Mouse (Mus musculus) MEL-GATA-1-ER (cell line): Measurements from ENCODE around the gene Asic2.

Experiments used
- DNase-seq: peaks from one replicate; pipeline ENCODE4 v3.0.0-alpha.2; 2012; ENCODE audit warnings: low read depth; ENCODE audit errors: extremely low read depth

Gene Asic2

GRCm38 (mm10) chr11:81750016-81750415, 218.2 kb downstream of the Asic2 start:
- no peak for DNase-seq

DNA sequence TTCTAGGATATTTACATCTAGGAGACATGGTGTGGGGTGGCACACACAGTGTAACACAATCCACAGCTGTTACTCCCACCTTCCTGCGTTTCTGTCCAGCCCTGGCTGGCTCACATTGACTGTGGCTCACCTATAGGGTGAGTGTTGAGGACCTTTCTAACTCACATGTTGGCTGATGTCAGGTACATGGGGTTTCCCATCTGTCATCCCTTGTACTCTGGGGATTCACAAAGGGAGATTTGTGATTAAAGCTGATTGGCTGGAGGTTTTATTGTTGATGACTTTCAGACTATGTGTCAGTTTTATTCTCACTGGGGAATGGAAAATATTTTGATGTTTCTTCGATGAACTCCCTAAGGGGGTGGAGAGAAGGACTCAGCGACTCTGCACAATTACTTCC, 229.3 kb downstream of the Asic2 start:
- DNase-seq, result no peak

DNA sequence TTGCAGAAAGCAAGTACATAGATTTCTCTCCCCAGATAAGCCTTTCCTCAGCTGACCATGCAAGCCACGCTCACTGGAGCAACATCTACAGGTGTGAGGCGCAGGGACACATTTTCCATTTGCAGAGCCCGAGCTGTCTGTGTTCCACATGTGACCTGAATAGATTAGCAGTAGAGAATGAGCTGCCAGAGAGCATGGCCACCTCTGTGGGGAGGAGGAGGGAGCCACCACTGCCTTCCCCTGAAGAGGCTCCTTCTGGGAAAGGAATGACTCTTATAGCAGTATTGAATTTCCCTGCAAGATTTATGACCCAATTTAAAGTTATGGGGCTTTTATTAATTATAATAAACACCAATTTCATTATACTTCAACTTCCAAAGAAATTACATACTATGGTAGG, 230.5 kb downstream of the Asic2 start:
- DNase-seq, result no peak

- DNase-seq, result no peak
These were observed 246.2 kb downstream of the Asic2 start for GRCm38 (mm10) chr11:81722071-81722470.

DNA sequence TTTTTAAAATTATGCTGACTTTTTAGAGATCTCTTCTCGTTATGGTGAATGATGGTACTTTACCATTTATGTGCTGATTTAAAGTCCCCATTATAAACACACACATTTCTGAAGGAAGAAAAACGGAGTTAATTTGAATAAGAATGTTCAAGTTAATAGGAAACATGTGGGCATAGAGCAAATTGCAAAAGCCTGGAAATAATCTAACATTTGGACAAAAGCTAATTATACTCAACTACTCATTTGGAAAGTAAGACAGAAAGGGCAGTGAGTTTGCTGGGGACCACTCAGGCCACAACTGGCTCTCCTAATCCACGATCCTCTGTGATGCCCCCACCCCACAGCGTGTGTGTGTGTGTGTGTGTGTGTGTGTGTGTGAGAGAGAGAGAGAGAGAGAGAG, 253.5 kb downstream of the Asic2 start:
- no peak for DNase-seq

- DNase-seq, result no peak
These were observed 261.3 kb downstream of the Asic2 start for GRCm38 (mm10) chr11:81706996-81707395.

GRCm38 (mm10) chr11:81698008-81698407, 270.2 kb downstream of the Asic2 start:
- DNase-seq, result no peak

DNA sequence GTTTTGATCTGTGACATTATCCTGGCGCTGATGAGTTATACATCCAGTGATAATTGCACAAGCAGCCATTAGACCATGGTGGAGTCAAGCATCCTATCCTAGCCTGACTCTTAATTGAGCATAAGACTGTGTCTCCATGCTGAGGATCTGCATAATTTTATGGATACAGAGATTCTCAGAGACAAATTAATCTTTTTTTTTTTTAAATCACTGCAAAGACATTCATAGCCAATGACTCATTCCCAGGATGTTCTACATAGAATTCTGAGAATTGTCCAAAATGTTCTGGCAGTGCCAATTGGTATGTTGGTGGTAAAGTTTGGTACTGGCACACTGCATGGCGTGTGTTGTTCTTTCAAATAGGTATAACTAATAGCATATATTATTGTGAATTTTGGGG, 272.8 kb downstream of the Asic2 start:
- no peak for DNase-seq

DNA sequence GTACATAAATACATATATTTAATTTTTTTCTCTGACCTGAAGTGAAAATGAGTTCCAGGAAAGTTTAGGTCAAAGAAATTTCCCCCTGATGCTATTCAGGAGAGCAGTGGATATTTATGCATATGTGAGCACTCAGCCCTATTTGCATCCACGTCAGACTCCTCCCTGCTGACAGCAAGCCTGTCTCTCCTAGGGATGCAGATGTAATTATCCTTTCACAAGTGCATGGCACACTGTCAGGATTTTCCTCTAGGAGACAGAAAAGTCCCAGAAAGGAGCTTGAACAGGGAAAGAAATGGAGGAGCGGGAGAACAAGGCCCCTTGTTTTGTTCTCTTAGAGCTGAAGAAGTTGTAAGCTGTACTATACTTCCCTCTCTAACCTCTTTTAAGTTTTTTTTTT, 287.7 kb downstream of the Asic2 start:
- DNase-seq, result no peak

GRCm38 (mm10) chr11:81671724-81672123, 296.5 kb downstream of the Asic2 start:
- no peak for DNase-seq

DNA sequence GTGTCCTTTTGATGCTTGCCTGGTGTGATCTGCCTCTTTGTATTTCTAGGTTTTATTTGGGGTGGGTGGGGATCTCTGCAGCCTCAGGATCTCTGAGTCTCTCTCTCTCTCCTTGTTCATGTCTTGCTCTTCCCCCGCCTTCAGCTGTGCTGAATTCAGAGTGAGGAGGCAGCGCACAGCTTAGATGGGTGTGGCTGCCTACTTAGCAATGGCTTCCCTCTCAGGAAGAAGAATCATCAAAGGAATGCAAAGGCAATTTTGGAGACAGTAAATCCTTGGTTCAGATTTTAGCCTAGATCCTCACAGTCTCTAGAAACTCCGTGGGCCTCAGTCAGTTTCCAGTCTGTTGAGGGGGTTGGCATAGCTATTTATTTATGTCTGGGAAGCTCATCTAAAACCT, 297.8 kb downstream of the Asic2 start:
- no peak for DNase-seq

DNA sequence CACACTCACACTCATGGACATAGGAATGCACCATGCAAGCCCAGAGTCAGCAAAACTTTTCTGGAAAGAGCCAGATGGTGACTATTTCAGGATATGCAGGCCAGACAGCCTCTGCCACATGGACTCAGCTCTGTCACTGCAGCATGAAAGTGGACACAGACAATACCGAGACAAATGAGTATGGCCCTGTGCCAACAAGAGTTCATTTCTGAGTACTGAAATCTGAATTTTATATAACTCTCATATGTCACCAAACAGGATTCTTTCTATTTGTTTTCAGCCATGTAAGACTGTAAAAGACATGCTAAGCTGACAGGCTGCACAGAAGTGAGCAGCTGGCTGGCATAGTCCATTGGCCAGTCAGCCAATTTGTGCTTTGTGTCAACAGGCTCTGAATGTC, 309.4 kb downstream of the Asic2 start:
- DNase-seq, result no peak

DNA sequence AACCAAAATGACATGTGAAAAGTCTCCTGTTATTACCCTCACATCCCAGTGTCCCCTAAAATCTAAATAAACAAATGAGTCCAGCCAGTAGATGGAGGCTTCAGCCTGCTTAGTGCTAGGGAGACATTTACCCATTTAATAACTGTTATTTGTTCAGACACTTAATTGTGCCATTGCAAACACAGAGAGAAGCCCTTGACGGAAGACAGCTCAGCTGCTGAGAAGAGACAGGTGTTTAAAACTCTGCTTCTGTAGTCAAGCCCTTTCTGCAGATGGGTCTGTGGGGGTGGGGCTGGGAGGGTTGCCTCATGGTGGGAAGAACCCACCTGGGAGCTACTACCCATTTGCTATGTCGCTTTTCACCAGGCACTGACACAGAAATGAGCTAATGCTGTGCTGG, 311.1 kb downstream of the Asic2 start:
- DNase-seq, result no peak

DNA sequence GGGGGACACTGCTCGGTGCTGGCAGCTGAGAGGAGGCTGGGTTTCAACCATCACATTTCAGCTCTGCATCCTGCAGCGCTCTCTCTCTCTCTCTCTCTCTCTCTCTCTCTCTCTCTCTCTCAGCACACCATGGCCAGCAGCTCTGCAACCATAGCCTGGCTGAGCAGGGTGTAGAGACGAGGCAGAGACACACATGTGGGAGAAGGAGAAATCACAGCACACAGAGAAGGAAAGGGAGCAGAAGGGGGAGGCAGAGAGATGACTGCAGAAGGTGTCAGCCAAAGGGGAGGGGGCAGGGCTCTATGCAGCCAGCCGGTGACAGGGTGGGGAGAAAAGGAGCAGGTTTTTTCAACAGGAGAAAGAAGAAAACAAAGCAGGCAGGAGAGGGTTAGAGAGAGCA, 320.4 kb downstream of the Asic2 start:
- no peak for DNase-seq

DNA sequence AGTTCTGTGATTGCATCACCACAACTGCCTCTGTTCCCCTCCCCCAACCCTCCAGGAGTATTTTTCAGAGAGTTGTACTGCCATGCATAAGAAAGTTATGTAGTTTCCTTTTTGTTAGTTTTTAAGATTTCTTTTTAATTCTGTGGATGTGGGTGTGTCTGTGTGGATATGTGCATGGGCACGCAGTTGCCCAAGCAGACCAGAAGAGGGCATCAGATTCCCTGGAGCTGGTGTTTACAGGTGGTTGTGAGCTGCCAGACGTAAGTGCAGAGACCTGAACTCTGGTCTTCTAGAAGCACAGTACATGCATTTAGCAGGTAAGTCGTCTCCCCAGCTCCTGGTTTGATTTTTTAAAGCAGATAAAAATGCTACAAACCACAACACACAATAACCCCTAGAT, 322.7 kb downstream of the Asic2 start:
- DNase-seq, result no peak

DNA sequence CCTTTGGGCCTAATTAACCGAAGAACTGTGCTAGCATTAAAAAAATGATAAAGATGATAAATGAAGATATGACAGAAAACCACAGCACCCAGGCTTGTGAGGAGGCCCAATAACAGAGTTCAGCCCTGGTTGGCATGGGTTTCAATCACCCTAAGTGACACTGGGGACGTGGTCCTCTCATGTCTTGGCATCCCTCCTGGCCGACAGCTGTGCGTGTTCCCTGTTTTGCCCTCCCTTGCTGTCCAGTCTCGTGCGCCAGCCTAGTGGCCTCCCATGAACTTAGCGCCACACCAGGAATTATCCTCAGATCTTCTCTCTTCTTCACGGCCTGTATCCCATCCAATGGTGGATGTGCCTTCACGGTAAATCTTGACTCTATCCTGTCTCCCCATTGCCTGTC, 331.9 kb downstream of the Asic2 start:
- DNase-seq, result no peak

DNA sequence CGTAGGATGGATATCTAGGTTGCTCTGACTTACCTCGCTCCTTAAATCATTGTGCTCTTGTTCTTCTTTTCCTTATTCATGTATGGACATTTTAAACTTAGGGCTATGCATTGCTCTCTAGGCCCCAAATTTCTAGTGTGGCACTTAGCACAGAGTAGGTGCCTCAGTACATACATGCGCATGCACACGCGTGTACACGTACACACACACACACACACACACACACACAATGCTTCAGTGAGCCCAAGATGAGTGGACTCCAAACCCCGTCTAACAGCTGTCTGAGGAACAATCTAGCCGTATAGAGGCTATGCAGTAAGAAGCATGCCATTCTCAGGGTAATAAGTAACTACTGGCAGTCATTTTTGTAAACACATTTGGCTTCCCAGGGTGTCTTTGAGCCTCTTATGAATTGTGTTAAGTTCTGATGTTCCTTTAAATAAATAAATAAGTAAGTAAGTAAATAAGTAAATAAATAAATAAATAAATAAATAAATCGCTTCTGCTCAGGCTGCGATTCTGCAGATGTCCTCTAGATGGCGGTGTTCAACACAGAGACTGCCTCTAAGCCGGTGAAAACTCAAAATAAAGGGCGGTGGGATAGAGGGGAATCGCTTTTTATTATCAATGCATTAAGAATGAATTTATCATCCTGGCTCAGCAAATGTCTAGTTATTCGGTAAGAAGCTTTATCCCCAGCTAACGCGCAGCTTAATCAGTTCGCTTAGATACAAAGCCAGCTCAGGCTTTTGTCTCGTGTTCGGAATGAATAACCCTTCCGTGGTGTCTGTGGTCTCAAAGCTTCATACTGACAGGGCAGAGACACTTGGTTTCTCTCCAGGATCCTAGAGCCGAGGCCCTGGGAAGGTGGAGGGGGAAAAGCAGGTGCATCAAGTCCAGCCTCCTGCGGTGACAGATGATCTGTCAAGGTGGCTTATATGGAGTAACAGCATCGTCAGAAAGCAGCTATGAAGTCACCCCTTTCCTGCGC, 333.6 kb downstream of the Asic2 start:
- DNase-seq, result no peak

DNA sequence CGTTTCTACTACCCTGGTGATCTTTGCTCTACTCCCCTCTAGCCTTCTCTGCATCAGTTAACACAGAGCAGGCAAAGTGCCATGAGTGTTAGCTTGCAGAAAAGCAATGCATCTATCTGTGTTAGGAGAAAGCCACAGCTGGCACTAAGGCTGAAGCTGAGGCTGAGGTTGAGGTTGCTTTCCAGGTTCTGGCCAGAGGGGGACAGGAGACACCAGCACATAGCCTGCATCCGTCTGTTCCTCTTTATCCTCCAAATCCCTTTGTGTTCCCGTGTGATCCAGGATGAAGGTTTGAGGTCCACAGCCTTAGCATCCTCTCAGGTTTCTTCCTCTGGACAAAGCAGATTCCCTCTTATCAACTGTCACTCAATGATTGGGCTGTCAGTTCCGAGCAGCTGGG, 343.1 kb downstream of the Asic2 start:
- no peak for DNase-seq

DNA sequence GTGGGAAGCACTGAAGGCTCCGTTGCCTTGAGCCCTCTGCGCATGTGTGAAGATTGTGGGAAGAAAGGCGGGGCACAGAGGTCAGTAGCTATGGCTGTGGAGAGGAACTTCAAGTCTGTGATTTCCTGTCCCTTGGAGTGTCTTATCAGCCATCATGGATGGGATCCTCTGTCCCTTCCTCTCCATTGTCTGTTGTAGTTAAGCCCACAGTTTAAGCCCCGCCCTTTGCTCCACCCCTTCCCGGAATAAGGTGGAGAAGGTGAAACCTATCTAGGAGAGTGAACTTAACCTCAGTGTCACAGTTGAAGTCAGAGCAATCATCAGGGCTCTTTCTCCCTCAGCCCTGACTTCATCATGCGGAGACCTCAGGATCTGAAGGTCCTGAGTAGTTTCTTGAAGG, 347.7 kb downstream of the Asic2 start:
- DNase-seq, result no peak

DNA sequence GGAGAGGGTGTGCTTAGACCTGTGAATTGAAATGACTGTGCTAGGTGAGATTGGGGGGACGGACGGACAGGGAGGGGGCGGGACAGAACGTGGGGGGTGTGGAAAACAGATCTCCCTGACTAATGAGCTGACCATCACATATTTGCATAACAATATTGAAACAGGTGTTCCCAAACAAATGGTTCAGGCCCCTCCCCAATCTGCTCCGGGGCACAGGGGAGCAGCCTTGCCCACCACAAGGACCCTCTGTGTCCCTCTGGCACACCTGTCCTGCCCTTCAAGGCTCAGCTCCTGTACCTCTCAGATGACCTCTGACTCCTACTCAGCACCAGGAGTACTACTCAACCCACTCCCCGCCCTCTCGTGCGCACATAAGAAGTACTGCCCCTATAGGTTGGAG, 351.8 kb downstream of the Asic2 start:
- no peak for DNase-seq

GRCm38 (mm10) chr11:81613869-81614620, 354.2 kb downstream of the Asic2 start:
- DNase-seq, result no peak

DNA sequence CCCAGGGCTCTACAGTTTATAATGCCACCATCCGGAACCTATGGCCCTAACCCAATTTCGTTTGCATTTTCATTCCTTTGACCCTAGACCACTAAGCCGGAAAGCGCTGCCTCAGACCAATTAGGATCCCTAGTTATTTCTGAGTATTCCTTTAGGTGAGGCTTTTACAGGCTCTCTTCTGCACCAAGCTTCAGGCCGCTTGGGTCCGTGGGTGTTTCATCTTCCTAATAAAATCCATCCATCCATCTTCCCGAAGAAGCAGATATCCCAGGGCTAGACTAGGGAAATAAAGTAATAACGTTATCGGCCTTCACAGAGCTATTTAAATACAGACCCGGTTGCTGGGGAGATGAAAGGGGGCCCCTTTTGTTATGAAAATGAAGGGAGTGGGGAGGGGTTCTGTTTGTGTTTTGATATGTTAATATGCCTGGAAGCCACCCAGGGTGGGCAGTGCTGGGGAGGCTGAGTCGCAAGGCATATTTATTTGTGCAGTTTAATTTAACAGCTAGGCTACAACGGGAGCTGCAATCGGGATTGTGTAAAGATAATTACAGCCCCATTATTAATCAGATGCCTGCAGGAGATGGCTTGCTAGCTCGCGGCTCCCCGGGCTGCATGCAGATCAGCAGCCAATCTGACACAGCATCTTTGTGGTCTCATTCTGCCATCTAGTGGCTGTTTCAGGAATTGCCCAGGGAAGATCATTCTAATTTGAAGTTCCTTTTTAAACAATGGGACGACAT, 355.3 kb downstream of the Asic2 start:
- DNase-seq, result peak; percentile 23
